Mouse (Mus musculus): Measurements from ENCODE around the gene Clpb.

The Clpb gene

DNA sequence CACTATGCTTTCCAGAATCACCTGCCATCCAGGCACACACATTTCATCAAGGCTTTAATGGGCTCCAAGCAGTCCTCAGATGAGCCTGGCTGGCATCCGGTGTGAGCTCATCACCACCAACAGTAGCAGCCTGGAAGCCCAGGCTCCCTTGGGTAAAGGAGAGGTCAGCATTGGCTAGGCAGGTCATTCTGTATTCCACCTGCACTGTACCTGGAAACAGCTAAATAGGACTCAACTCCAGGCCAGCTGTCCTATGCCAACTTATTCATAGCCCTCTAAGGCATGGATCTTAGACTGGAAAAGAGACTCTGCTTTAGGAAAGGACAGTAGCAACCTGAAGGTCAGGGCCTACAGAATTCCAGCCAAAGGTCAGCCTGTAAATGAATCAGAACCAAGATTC, 68.7 kb downstream of the Clpb start:
- no peak for DNase-seq

DNA sequence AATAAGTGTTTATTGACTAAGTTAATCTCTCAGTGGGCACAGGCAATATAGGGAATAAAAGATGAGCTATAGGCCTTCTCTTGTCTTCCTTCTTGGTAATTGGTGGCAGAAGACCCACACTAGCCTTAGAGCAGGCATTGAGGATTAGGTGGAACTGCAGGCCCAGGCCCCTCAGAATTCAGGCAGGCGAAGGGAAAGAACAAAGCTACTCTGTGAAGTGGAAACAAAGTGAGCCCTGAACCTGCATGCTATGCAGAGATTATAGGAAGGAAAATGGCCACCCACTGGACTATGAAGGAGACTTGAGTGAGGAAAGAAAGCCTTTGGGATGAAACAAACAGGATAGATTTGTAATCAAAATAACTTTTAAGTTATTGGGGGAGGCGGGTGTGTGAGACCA, 69.6 kb downstream of the Clpb start:
- DNase-seq, result no peak

DNA sequence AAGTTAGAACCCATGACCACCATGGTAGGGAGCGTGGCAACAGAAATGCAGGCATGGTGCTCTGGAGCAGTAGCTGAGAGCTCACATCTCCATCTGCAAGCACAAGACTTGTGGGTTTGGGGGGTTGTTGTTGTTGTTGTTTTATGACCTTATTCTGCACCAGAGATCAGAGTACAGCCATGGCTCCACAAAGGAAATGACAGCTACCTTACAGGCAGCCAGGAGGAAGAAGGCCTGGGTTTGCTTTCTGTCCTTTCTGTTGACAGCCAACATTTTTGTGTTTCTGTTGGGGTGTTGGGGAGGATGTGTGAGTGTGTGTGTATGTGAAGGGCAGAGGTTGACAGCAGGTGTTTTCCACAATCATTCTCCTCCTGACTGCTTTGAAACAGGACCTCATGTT, 71.9 kb downstream of the Clpb start:
- no peak for DNase-seq

DNA sequence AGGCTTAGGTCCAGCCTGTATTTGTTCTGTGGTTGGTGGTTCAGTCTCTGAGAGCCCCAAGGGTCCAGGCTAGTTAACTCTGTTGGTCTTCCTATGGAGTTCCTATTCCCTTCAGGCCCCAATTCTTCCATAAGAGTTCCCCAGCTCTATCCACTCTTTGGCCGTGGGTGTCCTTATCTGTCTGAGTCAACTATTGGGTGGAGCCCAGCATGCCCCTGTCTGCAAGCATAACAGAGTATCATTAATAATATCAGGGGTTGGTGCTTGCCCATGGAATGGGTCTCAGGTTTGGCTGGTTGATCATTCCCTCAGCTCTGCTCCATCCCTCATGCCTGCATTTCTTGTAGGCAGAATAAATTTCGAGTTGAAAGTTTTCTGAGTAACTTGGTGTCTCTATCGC, 74.3 kb downstream of the Clpb start:
- DNase-seq, result no peak

DNA sequence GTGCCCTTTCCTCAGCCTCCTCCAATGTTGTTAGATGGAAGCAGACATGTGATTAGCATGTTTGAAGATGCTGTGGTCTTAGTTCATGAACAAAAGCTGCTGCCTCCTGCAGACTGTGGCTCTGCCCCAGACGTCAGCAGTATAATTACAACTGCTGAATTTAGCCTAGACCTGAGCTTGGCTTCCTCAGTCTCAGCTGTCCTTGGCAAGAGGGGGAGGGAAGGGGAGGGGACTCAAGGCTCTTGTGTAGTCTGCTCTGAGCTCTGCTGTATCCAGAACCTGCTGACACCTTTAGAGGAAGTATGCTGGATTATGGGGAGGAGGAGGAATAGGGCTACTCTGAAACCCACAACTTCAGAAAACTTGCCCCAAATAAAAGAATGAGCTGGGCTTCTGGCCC, 76.2 kb downstream of the Clpb start:
- DNase-seq, result no peak

DNA sequence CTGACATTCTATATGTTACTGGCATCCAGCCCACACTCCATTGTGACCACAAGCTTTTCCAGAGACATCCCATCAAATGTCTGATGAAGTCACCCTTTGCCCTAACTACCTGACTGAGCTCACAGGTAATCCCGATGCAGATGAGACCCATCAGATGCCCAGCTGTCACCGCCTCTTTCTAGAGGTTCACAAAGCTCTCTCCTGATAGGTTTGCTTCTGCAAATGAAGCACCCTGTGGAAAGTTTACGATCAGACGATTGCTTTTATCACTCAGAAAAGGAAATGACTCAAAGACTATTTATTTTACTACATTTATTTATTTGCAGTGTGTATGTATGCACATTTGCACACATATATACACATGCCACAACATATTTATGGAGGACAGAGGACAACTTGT, 80.1 kb downstream of the Clpb start:
- no peak for DNase-seq

DNA sequence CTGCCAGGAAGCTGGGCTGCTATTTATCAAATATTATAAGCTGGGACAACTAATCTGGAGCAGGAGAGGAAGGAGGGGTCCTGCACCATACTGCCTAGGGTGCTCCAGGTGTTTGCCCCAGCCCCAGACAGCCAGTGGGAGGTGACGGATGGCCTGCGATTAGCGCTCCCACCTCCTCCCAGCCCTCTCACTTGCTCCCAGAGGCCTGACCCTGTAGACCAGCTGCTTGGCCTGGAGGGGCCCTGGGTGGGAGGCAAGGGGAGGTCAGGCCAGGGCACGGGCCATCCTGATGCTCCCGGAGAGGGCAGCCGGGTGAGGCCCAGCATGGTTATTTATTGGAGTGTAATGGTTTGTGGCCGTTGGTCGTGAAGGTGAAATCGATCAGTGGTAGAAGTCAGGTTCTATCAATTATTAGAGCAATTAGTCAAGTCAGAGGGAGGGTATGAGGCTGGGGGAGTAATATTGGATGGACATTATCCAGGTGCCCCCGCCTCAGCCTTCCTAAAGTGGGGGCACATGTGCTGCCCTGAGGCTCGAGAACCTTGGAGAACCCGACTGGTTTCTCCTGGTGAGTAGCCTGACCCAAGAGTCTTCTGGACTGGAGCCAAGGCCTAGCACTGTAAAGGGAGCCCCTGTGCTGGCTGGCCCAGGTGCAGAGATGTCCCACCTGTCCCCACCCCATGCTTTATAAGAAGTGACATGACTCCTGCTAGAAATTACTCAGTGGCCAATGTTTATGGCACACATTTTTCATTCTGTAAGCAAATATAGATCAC, 83.3 kb downstream of the Clpb start:
- no peak for DNase-seq

DNA sequence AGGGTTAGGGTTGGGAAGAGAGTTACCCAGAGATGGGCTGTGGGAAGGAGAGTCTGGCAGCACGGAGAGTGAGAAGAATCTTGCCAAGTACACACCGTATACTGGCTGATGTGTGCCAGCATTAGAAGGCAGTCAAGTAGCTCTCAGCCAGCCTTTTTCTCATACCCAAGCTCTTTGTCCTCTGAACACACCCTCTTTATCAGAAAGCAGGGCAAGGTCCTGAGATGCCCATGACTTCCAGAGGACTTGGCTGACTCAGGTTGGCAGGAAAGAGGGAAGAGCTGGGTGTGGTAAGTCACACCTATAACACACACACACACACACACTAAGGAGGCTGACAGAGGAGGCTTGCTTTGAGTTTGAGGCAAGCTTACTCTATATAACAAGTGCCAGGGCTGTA, 86.8 kb downstream of the Clpb start:
- DNase-seq, result no peak

DNA sequence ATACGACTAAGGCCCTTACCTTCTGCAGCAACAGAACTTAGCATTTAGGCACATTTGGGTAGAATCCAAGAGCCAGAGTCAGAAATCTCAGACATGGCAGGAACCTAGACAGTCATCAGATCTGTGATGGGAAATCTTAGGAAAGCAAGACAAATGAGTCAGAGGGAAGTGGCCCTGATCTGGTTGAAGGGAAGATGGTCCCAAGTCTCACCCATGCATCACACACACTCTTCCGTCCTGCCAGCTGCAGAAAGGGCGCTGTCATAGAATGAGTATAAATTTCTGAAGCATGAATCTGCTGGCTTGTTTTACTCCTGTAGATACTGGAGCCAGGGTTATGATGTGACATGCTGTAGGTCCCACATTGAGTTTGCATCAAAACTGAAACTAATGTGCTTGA, 88.9 kb downstream of the Clpb start:
- no peak for DNase-seq

DNA sequence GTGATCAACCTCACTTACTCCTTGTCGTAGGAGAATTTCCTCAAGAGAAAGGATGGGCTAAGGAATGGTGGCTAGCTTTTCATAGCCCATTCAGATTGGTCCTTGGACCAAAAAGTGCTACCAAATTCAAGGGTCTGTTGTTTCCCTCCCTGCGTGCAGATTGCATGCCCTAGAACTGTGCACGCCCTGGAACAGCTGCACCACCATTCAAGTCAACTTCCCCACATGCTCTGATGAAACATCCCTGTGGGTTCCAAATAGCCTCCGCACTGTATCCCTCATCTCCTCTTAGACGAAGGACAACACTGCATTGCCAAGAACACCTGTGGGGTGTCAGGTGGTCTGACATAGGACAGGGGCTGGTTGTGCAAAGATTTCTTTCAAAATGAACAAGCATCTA, 90.1 kb downstream of the Clpb start:
- DNase-seq, result no peak

DNA sequence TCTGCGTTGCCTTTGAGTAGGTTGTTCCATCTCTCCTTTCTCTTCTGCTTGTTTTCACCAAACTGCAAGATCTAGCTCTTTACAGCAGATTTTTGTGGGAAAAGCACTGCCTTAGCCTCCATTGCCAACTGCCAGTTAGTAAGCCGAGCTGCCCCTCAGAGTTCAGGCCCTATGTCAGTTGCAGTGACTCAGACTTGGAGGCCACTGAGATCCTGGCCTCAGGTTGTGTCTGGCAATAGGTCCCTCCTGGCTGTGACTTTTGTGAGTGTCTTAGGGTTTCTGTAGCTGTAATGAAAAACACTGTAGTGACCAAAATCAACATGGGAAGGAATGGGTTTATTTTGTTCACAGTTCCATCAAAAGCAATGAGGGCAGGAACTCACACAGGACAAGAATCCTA, 91.0 kb downstream of the Clpb start:
- DNase-seq, result no peak

DNA sequence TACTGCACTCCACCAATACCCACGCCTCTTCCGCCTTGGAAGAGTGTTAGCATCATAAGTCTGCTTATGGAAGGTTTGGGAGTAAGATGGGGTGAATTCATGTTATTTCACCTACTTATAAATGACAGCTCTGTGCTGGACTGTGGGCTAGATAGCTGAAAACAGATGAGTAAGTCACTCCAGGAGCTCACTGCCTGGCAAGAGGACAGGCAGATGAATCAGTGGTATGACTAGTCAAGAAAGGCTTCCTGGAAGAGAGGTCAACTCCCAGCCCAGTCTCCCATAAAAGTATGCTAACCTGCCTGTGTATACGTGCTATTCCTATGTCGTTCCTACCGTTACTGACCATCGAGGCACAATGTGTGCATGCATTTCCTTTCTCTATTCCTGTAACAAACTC, 91.9 kb downstream of the Clpb start:
- DNase-seq, result no peak

DNA sequence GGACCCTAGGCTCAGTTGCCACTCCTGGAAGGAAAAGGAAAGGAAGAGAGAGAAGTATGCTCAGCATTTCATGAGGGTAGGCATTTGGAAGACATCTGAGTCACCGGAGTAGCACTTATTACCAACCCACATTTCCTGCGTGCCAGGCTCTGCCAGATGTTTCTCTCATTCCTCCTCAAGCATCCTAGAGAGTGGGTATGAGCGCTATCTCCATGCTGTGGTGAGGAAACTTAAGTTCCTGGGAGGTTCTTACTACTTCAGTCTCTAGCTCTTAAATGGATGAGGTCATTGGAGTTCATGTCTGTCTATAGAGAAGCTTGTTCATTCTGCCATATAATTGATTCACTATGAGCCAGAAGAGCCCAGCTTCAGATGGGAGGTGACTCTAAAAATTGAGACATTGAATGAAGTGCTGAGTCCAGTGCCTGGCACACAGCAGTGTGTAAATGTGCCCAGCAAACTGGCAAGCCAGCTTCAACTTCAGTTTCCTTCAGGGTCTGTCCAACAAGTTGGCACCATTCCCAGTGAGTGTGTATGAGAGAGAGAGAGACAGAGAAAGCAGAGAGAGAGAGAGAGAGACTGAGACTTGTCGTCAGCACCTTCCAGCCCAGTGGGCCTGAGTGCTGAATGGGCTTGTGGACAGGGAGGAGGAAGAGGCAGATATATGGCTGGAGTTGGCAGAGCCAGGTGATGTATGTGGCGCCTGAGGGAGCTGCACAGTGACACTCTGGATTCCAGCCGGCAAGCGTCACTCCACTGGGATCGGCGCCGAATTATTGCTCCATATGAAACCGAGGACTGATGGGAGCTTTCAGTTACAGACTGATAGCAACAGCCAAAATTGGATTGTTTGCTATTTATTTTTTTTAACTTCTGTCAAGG, 98.7 kb downstream of the Clpb start:
- no peak for DNase-seq

DNA sequence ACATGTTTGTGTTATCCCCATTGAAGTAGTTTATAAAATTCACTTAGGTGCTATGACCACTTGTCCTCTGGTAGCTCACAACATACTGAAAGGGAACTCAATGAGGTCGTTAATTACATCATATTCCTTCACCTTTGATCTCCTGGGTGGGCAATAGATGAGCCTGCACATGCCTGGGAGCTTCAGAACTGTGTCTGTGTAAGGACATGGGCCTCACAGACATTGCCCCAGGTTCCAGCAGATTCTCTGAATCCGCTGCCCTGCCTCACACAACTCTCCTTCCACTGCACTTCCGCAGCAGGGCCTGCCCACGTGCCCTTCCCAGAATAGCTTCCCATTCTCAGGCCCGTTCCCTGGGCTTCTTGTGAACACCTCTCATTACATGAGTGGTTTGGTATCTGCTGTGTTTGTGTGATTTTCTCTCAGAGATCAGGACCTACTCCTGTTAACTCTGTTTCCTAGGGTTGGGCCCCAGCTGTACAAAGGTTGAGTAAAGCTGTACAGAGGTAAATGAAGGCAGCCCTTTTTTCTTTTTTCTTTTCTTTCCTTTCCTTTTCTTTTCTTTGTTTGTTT, 104.0 kb downstream of the Clpb start:
- DNase-seq, result no peak

DNA sequence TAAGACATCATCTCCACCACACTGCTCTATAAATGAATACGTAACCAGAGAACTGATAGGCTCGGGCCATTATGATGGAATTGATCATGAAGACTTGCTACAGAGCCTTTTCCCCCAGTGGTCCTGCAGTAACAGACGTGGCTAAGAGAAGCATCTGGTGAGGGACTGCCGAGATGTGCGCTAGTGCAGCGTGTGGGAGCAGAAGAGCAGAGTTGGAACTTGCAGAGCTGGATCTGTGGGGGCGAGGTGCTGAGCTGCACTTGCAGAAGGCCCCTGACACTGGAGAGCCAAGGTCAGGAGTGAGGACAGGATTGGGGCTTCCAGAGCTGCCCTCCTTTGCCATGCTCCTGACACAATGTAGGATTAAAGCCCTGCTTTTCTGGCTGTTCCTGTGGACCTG, 106.6 kb downstream of the Clpb start:
- no peak for DNase-seq

DNA sequence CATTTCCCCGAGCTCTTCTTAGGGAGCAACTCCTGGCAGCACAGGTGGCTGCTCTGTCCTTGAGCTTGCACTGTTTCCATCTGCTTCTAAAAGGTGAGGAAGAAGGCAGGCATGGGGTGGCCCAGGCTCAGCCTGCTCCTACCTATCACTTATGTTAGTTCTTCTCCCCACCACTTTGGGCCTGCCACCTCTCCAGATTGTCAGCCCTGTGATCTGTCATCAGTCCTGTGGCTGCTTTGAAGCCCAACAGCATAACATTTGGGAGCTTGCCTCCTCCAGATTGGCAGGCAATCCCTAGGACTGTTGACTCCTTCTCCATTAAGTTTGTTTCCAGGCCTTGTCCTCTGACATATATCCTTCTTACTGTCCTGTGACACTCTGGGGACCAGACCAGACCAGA, 108.2 kb downstream of the Clpb start:
- no peak for DNase-seq

DNA sequence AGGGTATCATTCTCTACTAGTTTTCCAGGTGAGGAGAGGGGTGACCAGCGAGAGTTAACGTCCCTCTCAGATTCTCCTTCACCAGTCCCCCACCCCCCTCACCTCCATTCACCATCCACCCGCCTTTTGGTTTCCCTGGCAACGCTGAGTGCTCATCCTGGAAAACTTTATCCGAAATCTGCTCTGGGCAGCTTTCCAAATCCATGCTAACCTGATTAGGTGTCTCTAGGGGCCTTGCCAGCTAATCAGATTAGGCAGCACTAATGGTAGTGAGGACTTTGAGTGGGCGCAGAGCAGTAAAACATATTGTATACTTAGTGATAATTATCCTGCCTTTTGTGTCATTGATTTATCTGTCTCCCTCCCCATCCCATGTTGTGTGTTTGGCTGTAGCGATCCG, 109.3 kb downstream of the Clpb start:
- peak; percentile 41 for DNase-seq

DNA sequence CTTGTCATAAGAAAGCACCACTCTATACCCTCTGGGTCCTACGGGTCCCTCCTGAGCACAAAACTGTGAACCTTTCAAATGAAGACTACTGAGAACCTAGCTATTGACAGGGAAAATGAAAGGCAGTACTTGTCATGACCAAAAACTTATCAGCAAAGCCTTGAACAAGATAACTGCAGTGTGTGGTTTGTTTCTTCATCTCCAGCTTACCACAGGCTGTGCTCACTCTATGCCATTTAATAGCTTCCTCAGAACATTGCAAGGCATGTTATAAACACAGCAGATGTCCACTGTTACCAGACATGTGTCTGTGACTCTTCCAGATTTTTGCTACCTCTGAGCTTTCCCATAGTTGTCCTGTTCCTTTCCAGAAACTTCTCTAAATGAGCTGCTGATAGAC, 113.6 kb downstream of the Clpb start:
- no peak for DNase-seq

DNA sequence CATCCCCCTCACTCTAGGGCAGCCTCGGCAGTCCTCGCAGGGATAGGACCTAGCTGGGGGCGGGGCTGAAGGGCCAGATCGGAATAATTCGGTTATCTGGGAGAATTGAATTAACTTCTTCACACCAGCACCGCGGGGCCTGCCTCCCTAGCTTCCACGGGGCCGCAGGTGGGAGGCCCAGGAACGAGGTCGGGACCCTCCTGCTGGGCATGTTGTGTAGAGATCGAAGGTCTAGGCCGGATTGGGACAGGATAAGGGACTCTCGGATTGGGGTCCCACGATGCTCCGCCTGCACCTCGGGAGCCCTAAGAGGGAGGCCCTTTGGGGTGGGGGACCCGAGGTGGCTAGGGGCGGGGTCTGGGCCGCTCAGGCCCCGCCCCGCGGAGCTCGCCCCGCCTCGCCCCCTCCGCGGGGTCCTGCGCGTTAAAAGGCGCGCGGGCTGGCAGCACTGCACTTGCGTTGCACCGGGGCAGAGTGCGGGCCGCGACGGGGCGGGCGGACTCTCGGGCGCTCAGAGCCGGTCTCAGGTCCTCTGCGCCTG, 154.5 kb downstream of the Clpb start, which contains the start of gene Phox2a:
Gene Phox2a (plus strand): TSS at position 453 of the 541 bp plus-strand sequence.
- peak; percentile 45 for DNase-seq

DNA sequence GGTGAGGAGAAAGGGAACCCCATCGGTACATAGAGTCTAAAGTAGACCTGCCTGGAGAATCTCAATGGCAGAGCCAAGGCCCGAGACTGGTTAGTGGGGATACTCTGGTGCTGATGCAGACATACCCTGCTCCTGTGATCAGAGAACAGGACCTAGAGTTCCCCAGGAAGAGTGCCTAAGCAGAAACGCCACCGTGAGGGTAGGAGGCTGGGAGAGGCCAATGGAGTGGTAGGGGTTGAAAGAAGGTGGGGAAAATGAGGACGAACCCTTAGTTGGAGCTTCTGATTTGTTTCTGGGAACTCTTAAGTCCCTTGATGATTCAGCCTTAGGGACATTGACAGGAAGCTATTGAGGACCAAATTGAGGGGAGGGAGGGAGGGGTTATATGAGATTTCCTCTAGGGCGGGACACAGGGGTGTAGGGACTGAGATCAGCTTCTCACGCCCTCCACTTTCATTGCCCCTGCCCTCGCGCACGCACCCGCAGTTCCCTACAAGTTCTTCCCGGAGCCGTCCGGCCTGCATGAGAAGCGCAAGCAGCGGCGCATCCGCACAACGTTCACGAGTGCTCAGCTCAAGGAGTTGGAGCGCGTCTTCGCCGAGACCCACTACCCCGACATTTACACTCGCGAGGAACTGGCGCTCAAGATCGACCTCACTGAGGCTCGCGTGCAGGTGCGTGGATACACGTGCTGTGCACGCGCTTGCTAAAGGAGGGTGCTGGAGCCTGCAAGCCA, 157.0 kb downstream of the Clpb start:
- peak; percentile 65 for DNase-seq

DNA sequence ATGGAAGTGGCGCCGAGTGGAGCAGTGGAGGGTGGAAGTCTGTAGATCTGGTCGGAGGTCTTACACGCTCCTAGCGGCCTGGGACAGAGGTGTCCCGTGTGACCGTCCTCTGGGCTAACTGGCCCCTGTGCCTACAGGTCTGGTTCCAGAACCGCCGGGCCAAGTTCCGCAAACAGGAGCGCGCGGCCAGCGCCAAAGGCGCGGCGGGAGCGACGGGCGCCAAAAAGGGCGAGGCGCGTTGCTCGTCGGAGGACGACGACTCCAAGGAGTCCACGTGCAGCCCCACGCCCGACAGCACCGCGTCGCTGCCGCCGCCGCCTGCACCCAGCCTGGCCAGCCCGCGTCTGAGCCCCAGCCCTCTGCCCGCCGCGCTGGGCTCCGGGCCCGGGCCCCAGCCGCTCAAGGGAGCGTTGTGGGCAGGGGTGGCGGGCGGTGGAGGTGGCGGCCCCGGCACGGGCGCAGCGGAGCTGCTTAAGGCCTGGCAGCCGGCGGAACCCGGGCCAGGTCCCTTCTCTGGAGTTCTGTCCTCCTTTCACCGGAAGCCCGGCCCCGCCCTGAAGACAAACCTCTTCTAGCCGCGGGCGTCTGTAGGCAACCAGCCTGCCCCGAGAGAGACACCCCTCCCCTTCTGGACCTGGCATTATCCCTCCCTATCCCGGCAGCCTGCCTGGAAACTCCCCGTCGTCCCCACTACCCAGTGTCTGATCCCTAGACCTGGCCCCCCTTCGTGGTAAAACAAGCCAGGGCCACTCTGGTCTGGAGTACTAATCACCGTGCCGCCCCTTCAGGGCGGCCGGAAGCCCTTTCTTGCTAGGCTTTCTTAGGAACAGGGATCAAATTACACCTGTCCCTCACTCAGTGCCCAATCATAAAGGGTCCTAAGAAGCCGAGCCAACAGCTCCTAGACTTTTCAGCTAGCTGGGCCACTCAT, 158.4 kb downstream of the Clpb start:
- peak; percentile 88 for DNase-seq
